In genomic region chr9:82884177-82884576, GRCm38 (mm10) we compare ENCODE assay signal across 12 mouse cellular contexts. TPM values are rescaled to one million over a fixed set of nuclear protein-coding genes. Genes with fewer than 3 reads are reported as not detected.
DNase-seq lines count a peak whose midpoint lies in the region; TF ChIP-seq lines count a peak whose summit lies in the region.
"Had no signal": no experiment of that assay in that cellular context is flagged by ENCODE, and none has a peak within 500 bp of the region (broad histone marks: within the 10 kb centered on the region; RNA-seq: fewer than 3 reads in every experiment).

No protein-coding gene starts in this region.

- no peaks in the 10 kb centered on the region for H3K4me1 ChIP-seq in E14TG2a.4 (replicated peaks; ENCODE audit: low read depth, low read length)
- H3K4me1 ChIP-seq: heart, embryonic 12.5 days; hindbrain, embryonic 12.5 days; limb, embryonic 15.5 days had no signal

- H3K27me3 ChIP-seq in E14TG2a.4 (ENCODE audit: insufficient read depth, low read length), result no peaks in the 10 kb centered on the region
- H3K27me3 ChIP-seq: heart, embryonic 12.5 days; hindbrain, embryonic 12.5 days; limb, embryonic 15.5 days had no signal

- DNase-seq in gastrocnemius, adult 2 months, result no peak
- no peak for DNase-seq in gastrocnemius, postnatal 10 days
- DNase-seq in lung, postnatal 36 days, result peak; percentile 14
- DNase-seq in lung, adult 18-20 months, result no peak
- DNase-seq in induced T-regulatory cell, adult 2 months (ENCODE audit: low read depth), result peak; percentile 34
- DNase-seq in adrenal gland, adult 2 months, result no peak
- DNase-seq in urinary bladder, postnatal 4 days (ENCODE audit: low spot score in 2 of 2), result no peak

- intact Hi-C loops in gastrocnemius, adult 2 months (cut with DNase I), result no loop called here

- no peak overlapping the region for H3K4me3 ChIP-seq in gastrocnemius, adult 2 months
- no peak overlapping the region for H3K4me3 ChIP-seq in E14TG2a.4 (replicated peaks; ENCODE audit: low read length)
- H3K4me3 ChIP-seq: heart, embryonic 12.5 days; hindbrain, embryonic 12.5 days; limb, embryonic 15.5 days had no signal

- H3K27ac ChIP-seq in gastrocnemius, adult 2 months, result no peak overlapping the region
- H3K27ac ChIP-seq: hindbrain, embryonic 12.5 days; limb, embryonic 15.5 days; macrophage had no signal

- TF ChIP-seq CTCF in gastrocnemius, adult 2 months (IDR thresholded peaks at IDR 0.05), result peak; percentile 17; the same call in 1 of the 2 replicates
- peak; percentile 27 for TF ChIP-seq CTCF in E14TG2a.4 (conservative IDR thresholded peaks at IDR 0.05; ENCODE audit: low read length)

- peaks cover 69% of the 10 kb centered on the region for H3K36me3 ChIP-seq in E14TG2a.4 (ENCODE audit: insufficient read depth, low read length)

- H3K9me3 ChIP-seq in E14TG2a.4 (ENCODE audit: low read length), result no peaks in the 10 kb centered on the region
- H3K9me3 ChIP-seq: heart, embryonic 12.5 days; hindbrain, embryonic 12.5 days; limb, embryonic 15.5 days had no signal

RNA-seq across cellular contexts. Expression of gene Irak1bp1, which starts 54.8 kb away (rescaled TPM):
- total RNA-seq in gastrocnemius, adult 2 months (2021), result 1 to 10 TPM; 2.1 to 2.3 TPM
- 1 to 10 TPM; 1.2 to 2.4 TPM for total RNA-seq in gastrocnemius, postnatal 10 days (2021)
- total RNA-seq in adrenal gland, adult 2 months (2021), result 1 to 10 TPM; 2.7 to 6.6 TPM
- 18.7 and 27.4 TPM in 2 replicates for polyA plus RNA-seq in adrenal gland, adult 2 months (2012; rRNA removed)

Comparison
In these comparisons a context has a peak if more than half of its experiments do, and no peak if none do; other contexts are left out.
1. DNase-seq: peak in lung, postnatal 36 days (single experiment) and induced T-regulatory cell, adult 2 months (single experiment); none in gastrocnemius, adult 2 months (single experiment), gastrocnemius, postnatal 10 days (single experiment), lung, adult 18-20 months (0 of 2), adrenal gland, adult 2 months (single experiment) and urinary bladder, postnatal 4 days (0 of 2).